Mouse (Mus musculus): Measurements from ENCODE around the gene Nxpe2. TPM values are rescaled to one million over a fixed set of nuclear protein-coding genes. Genes with fewer than 3 reads are reported as not detected.

Nxpe2 gene
- 10 to 100 TPM; 68.7 to 76.7 TPM for total RNA-seq (2023)

DNA sequence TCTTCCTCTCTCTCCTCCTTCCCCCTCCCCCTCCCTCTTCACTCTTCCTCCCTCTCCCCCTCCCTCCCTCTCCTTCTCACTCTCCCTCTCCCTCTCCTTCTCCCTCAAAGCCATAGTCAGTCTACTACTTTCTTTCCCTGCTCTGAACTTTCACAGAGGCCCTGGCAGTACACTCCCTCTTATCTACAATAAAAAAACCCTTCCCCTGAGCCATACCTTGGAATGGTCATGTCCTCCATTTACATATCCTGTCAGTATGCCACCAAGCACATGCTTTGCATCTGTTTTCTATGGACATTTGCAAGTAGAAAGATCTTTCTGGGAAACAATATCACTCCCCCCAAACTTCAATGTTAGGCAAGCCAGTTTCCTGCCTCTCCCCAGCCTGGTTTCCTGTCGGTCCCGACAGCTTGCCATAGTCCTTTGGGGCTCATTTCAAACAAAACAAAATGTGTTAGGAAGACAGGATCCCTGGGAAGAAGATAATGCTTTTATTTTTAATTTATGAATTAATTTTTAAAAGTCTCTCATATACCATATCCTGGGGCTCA is at the start of gene Nxpe2:
TSS of gene Nxpe2 (minus strand) at position 307 of the 551 bp plus-strand sequence.

Other genes with a start within 250 kb of the Nxpe2 start
- under 1 TPM; 0.30 to 0.49 TPM for gene Nxpe4, start 191.4 kb downstream of the Nxpe2 start, total RNA-seq (2023)
- gene Rexo2, start 127.2 kb upstream of the Nxpe2 start, total RNA-seq (2023) = 10 to 100 TPM; 46.7 to 56.2 TPM
- gene Rbm7, start 141.8 kb upstream of the Nxpe2 start, total RNA-seq (2023) = 10 to 100 TPM; 98.2 to 100.0 TPM
- 10 to 100 TPM; 15.6 to 15.7 TPM for gene Gm5617, start 142.0 kb upstream of the Nxpe2 start, total RNA-seq (2023)